Mouse (Mus musculus): Measurements from ENCODE around the gene Amotl1. TPM values are rescaled to one million over a fixed set of nuclear protein-coding genes. Genes with fewer than 3 reads are reported as not detected.

Amotl1 gene
- polyA plus RNA-seq, 1 experiment from 2014 or later = 33.7 TPM

GRCm38 (mm10) chr9:14568487-14568886 lies 76.4 kb downstream of the Amotl1 start:
- H3K4me3 ChIP-seq = no peak overlapping the region
- H3K27ac ChIP-seq = no peak overlapping the region
- no peaks in the 10 kb centered on the region for H3K27me3 ChIP-seq
- ATAC-seq (ENCODE audit: insufficient number of reproducible peaks, insufficient read depth, low FRiP score, low TSS enrichment) = no peak
- WGBS = 83% methylated on average over 2 of the region's 2 CpGs
- no peak overlapping the region for H3K9ac ChIP-seq
- H3K36me3 ChIP-seq = peaks cover 67% of the 10 kb centered on the region
- no peaks in the 10 kb centered on the region for H3K4me1 ChIP-seq
- H3K4me2 ChIP-seq (replicated peaks) = no peak overlapping the region
- H3K9me3 ChIP-seq = no peaks in the 10 kb centered on the region

- Histone ChIP-seq H3K27ac (no peak overlapping the region), H3K4me2 (replicated peaks) (no peak overlapping the region), H3K9ac (no peak overlapping the region), H3K4me1 (no peaks in the 10 kb centered on the region), H3K36me3 (peaks cover 61% of the 10 kb centered on the region), H3K4me3 (no peak overlapping the region), H3K9me3 (no peaks in the 10 kb centered on the region), H3K27me3 (no peaks in the 10 kb centered on the region)
- 82% methylated on average over 3 of the region's 3 CpGs for WGBS
- no peak for ATAC-seq (ENCODE audit: insufficient number of reproducible peaks, insufficient read depth, low FRiP score, low TSS enrichment)
Measured at GRCm38 (mm10) chr9:14564486-14564885, 80.4 kb downstream of the Amotl1 start.

GRCm38 (mm10) chr9:14563351-14563750 lies 81.5 kb downstream of the Amotl1 start:
- Histone ChIP-seq H3K9me3 (no peaks in the 10 kb centered on the region), H3K4me1 (no peaks in the 10 kb centered on the region), H3K36me3 (peaks cover 58% of the 10 kb centered on the region), H3K27me3 (no peaks in the 10 kb centered on the region), H3K4me2 (replicated peaks) (no peak overlapping the region), H3K9ac (no peak overlapping the region), H3K4me3 (no peak overlapping the region), H3K27ac (no peak overlapping the region)
- ATAC-seq (ENCODE audit: insufficient number of reproducible peaks, insufficient read depth, low FRiP score, low TSS enrichment) = no peak
- WGBS = 91% methylated on average over 7 of the region's 7 CpGs

- Histone ChIP-seq H3K4me1 (no peaks in the 10 kb centered on the region), H3K27ac (no peak overlapping the region), H3K9ac (no peak overlapping the region), H3K9me3 (no peaks in the 10 kb centered on the region), H3K27me3 (no peaks in the 10 kb centered on the region), H3K36me3 (peaks cover 76% of the 10 kb centered on the region), H3K4me2 (replicated peaks) (no peak overlapping the region), H3K4me3 (no peak overlapping the region)
- no peak for ATAC-seq (ENCODE audit: insufficient number of reproducible peaks, insufficient read depth, low FRiP score, low TSS enrichment)
- WGBS = 89% methylated on average over 4 of the region's 4 CpGs
Measured at GRCm38 (mm10) chr9:14560545-14560944, 84.3 kb downstream of the Amotl1 start.

- H3K27ac ChIP-seq = no peak overlapping the region
- no peaks in the 10 kb centered on the region for H3K4me1 ChIP-seq
- H3K9me3 ChIP-seq = no peaks in the 10 kb centered on the region
- H3K9ac ChIP-seq = no peak overlapping the region
- H3K4me2 ChIP-seq (replicated peaks) = no peak overlapping the region
- no peak overlapping the region for H3K4me3 ChIP-seq
- H3K27me3 ChIP-seq = no peaks in the 10 kb centered on the region
- 88% methylated on average over 9 of the region's 9 CpGs for WGBS
- ATAC-seq (ENCODE audit: insufficient number of reproducible peaks, insufficient read depth, low FRiP score, low TSS enrichment) = no peak; the same call in 1 of the 2 replicates
- H3K36me3 ChIP-seq = peaks cover 77% of the 10 kb centered on the region
Measured at GRCm38 (mm10) chr9:14559996-14560395, 84.9 kb downstream of the Amotl1 start.

- no peaks in the 10 kb centered on the region for H3K27me3 ChIP-seq
- no peak for ATAC-seq (ENCODE audit: insufficient number of reproducible peaks, insufficient read depth, low FRiP score, low TSS enrichment)
- H3K4me2 ChIP-seq (replicated peaks) = no peak overlapping the region
- H3K27ac ChIP-seq = no peak overlapping the region
- H3K9ac ChIP-seq = no peak overlapping the region
- peaks cover 80% of the 10 kb centered on the region for H3K36me3 ChIP-seq
- no peak overlapping the region for H3K4me3 ChIP-seq
- H3K9me3 ChIP-seq = no peaks in the 10 kb centered on the region
- 78% methylated on average over 10 of the region's 10 CpGs for WGBS
- no peaks in the 10 kb centered on the region for H3K4me1 ChIP-seq
Measured at GRCm38 (mm10) chr9:14559430-14559829, 85.4 kb downstream of the Amotl1 start.

- peaks cover 80% of the 10 kb centered on the region for H3K36me3 ChIP-seq
- no peak overlapping the region for H3K27ac ChIP-seq
- WGBS = 91% methylated on average over 10 of the region's 10 CpGs
- no peak overlapping the region for H3K4me2 ChIP-seq (replicated peaks)
- no peak overlapping the region for H3K9ac ChIP-seq
- no peak for ATAC-seq (ENCODE audit: insufficient number of reproducible peaks, insufficient read depth, low FRiP score, low TSS enrichment)
- H3K4me1 ChIP-seq = no peaks in the 10 kb centered on the region
- H3K9me3 ChIP-seq = no peaks in the 10 kb centered on the region
- no peaks in the 10 kb centered on the region for H3K27me3 ChIP-seq
- H3K4me3 ChIP-seq = no peak overlapping the region
Measured at GRCm38 (mm10) chr9:14558332-14558731, 86.5 kb downstream of the Amotl1 start.

GRCm38 (mm10) chr9:14548366-14548761 lies 96.5 kb downstream of the Amotl1 start:
- Histone ChIP-seq H3K4me2 (replicated peaks) (no peak overlapping the region), H3K27me3 (no peaks in the 10 kb centered on the region), H3K9me3 (no peaks in the 10 kb centered on the region), H3K9ac (no peak overlapping the region), H3K36me3 (peaks cover 92% of the 10 kb centered on the region), H3K4me1 (peaks cover 5% of the 10 kb centered on the region; the same call in 1 of the 2 replicates), H3K27ac (no peak overlapping the region), H3K4me3 (no peak overlapping the region)
- no peak for ATAC-seq (ENCODE audit: insufficient number of reproducible peaks, insufficient read depth, low FRiP score, low TSS enrichment)
- WGBS = 60% methylated on average over 11 of the region's 11 CpGs

GRCm38 (mm10) chr9:14547584-14548365 lies 97.1 kb downstream of the Amotl1 start:
- no peak overlapping the region for H3K27ac ChIP-seq
- ATAC-seq (ENCODE audit: insufficient number of reproducible peaks, insufficient read depth, low FRiP score, low TSS enrichment) = no peak
- no peaks in the 10 kb centered on the region for H3K27me3 ChIP-seq
- WGBS = 62% methylated on average over 12 of the region's 12 CpGs
- peaks cover 90% of the 10 kb centered on the region for H3K36me3 ChIP-seq
- H3K4me3 ChIP-seq = no peak overlapping the region
- H3K9me3 ChIP-seq = no peaks in the 10 kb centered on the region
- peaks cover 5% of the 10 kb centered on the region; the same call in 1 of the 2 replicates for H3K4me1 ChIP-seq
- no peak overlapping the region for H3K9ac ChIP-seq
- no peak overlapping the region for H3K4me2 ChIP-seq (replicated peaks)

GRCm38 (mm10) chr9:14544034-14544757 lies 100.7 kb downstream of the Amotl1 start:
- 76% methylated on average over 9 of the region's 9 CpGs for WGBS
- H3K4me3 ChIP-seq = no peak overlapping the region
- H3K4me1 ChIP-seq = peaks cover 5% of the 10 kb centered on the region; the same call in 1 of the 2 replicates
- H3K9ac ChIP-seq = no peak overlapping the region
- peaks cover 91% of the 10 kb centered on the region for H3K36me3 ChIP-seq
- H3K27ac ChIP-seq = no peak overlapping the region
- no peak overlapping the region for H3K4me2 ChIP-seq (replicated peaks)
- ATAC-seq (ENCODE audit: insufficient number of reproducible peaks, insufficient read depth, low FRiP score, low TSS enrichment) = no peak
- H3K27me3 ChIP-seq = no peaks in the 10 kb centered on the region
- H3K9me3 ChIP-seq = no peaks in the 10 kb centered on the region

- 88% methylated on average over 9 of the region's 9 CpGs for WGBS
- Histone ChIP-seq H3K4me3 (no peak overlapping the region), H3K9me3 (no peaks in the 10 kb centered on the region), H3K4me2 (replicated peaks) (no peak overlapping the region), H3K4me1 (no peaks in the 10 kb centered on the region), H3K27me3 (no peaks in the 10 kb centered on the region), H3K9ac (no peak overlapping the region), H3K27ac (no peak overlapping the region), H3K36me3 (peaks cover 16% of the 10 kb centered on the region)
- no peak for ATAC-seq (ENCODE audit: insufficient number of reproducible peaks, insufficient read depth, low FRiP score, low TSS enrichment)
Measured at GRCm38 (mm10) chr9:14534833-14535456, 109.9 kb downstream of the Amotl1 start.

Data from embryonic facial prominence, embryonic 12.5 days (tissue).